Mouse (Mus musculus) MEL (cell line): ENCODE data around the gene Ccdc117. TPM values are rescaled to one million over a fixed set of nuclear protein-coding genes. Genes with fewer than 3 reads are reported as not detected.

Experiments used
- DNase-seq: peaks from one replicate; pipeline ENCODE4 v3.0.0; 2011; ENCODE audit warnings: low read depth, low spot score
- H3K27ac ChIP-seq: 2 replicates; pipeline ENCODE4 v1.5.1; 2012; ENCODE audit warnings: low read depth, mild to moderate bottlenecking, control low read depth, low read length, moderate library complexity; ENCODE audit not compliant: control insufficient read depth
- H3K27me3 ChIP-seq, 2 experiments: fragments of 150-350 bp in 1 of 2; sonication (generic) in 1 of 2; 2 replicates each; pipeline ENCODE4 v1.6.1; 2012; ENCODE audit warnings: low read length in 2 of 2, mild to moderate bottlenecking in 2 of 2, improper control_type of control experiment in 1 of 2, moderate library complexity in 1 of 2; ENCODE audit not compliant: insufficient read depth in 2 of 2, control insufficient read depth in 1 of 2
- H3K36me3 ChIP-seq, 2 experiments: 2 replicates each; pipeline ENCODE4 v1.6.1; 2012 to 2014; ENCODE audit warnings: low read length in 2 of 2, improper control_type of control experiment in 1 of 2, inconsistent platforms in 1 of 2, mild to moderate bottlenecking in 1 of 2; ENCODE audit not compliant: insufficient read depth in 2 of 2, control insufficient read depth in 1 of 2
- H3K4me1 ChIP-seq, 2 experiments: fragments of 150-350 bp in 1 of 2; sonication (generic) in 1 of 2; 2 replicates each; pipeline ENCODE4 v1.6.1; 2012; ENCODE audit warnings: low read length in 2 of 2, improper control_type of control experiment in 1 of 2, mild to moderate bottlenecking in 1 of 2; ENCODE audit not compliant: insufficient read depth in 2 of 2, control insufficient read depth in 1 of 2
- H3K4me3 ChIP-seq, 2 experiments: fragments of 150-350 bp in 1 of 2; sonication (generic) in 1 of 2; 2 replicates each; pipeline ENCODE4 v1.5.1; 2012; ENCODE audit warnings: low read depth in 2 of 2, low read length in 2 of 2, mild to moderate bottlenecking in 2 of 2, moderate library complexity in 2 of 2, control low read depth in 1 of 2, improper control_type of control experiment in 1 of 2; ENCODE audit not compliant: control insufficient read depth in 1 of 2, insufficient read depth in 1 of 2
- H3K79me2 ChIP-seq: 2 replicates; pipeline ENCODE4 v1.6.1; 2012; ENCODE audit warnings: mild to moderate bottlenecking, low read length, moderate library complexity; ENCODE audit not compliant: control insufficient read depth, poor library complexity, insufficient read depth
- H3K9ac ChIP-seq: 2 replicates; pipeline ENCODE4 v1.6.1; 2012; ENCODE audit warnings: low read depth, mild to moderate bottlenecking, control low read depth, low read length, moderate library complexity; ENCODE audit not compliant: control insufficient read depth, poor library complexity, severe bottlenecking
- H3K9me3 ChIP-seq: fragments of 150-350 bp; sonication (generic); replicated peaks from 2 replicates; pipeline ENCODE4 v1.6.1; 2012; ENCODE audit warnings: mild to moderate bottlenecking, low read length, improper control_type of control experiment, moderate library complexity; ENCODE audit not compliant: insufficient read depth
- BHLHE40 ChIP-seq: IDR thresholded peaks from 2 replicates; pipeline ENCODE4 v1.6.1; 2012; ENCODE audit warnings: low read depth, mild to moderate bottlenecking, inconsistent platforms, low read length, improper control_type of control experiment, borderline replicate concordance
- CTCF ChIP-seq, 3 experiments: IDR thresholded peaks in 2 of 3; conservative IDR thresholded peaks in 1 of 3; 2 replicates each; pipeline ENCODE4 v1.5.1; 2011 to 2012; ENCODE audit warnings: low read length in 3 of 3, low read depth in 2 of 3, mild to moderate bottlenecking in 2 of 3, improper control_type of control experiment in 1 of 3, inconsistent platforms in 1 of 3, mixed read lengths in 1 of 3, moderate library complexity in 1 of 3; ENCODE audit not compliant: control insufficient read depth in 1 of 3, insufficient read depth in 1 of 3, poor library complexity in 1 of 3, severe bottlenecking in 1 of 3
- E2F4 ChIP-seq: IDR thresholded peaks from 2 replicates; pipeline ENCODE4 v1.6.1; 2011; ENCODE audit warnings: low read depth, low read length, improper control_type of control experiment, borderline replicate concordance
- EP300 ChIP-seq, 2 experiments: IDR thresholded peaks; 2 replicates each; pipeline ENCODE4 v1.6.1; 2011; ENCODE audit warnings: improper control_type of control experiment in 2 of 2, low read length in 2 of 2, low read depth in 1 of 2, mild to moderate bottlenecking in 1 of 2
- GABPA ChIP-seq: IDR thresholded peaks from 2 replicates; pipeline ENCODE4 v1.6.1; 2012; ENCODE audit warnings: low read depth, mild to moderate bottlenecking, inconsistent platforms, low read length, improper control_type of control experiment, moderate library complexity
- GATA1 ChIP-seq: IDR thresholded peaks from 2 replicates; pipeline ENCODE4 v1.6.1; 2011; ENCODE audit warnings: low read depth, low read length, improper control_type of control experiment
- MAFK ChIP-seq: IDR thresholded peaks from 2 replicates; pipeline ENCODE4 v1.6.1; 2011; ENCODE audit warnings: low read depth, mild to moderate bottlenecking, low read length, improper control_type of control experiment, borderline replicate concordance
- MEF2A ChIP-seq: IDR thresholded peaks from 2 replicates; pipeline ENCODE4 v1.6.1; 2014; ENCODE audit warnings: low read depth, mild to moderate bottlenecking, inconsistent platforms, low read length, improper control_type of control experiment; ENCODE audit not compliant: poor library complexity, insufficient replicate concordance, severe bottlenecking; ENCODE audit errors: extremely low read depth
- MXI1 ChIP-seq: IDR thresholded peaks from 2 replicates; pipeline ENCODE4 v1.6.1; 2011; ENCODE audit warnings: mild to moderate bottlenecking, low read depth, low read length, improper control_type of control experiment
- NRF1 ChIP-seq: IDR thresholded peaks from 2 replicates; pipeline ENCODE4 v1.6.1; 2014; ENCODE audit warnings: low read depth, mild to moderate bottlenecking, inconsistent platforms, low read length, improper control_type of control experiment, moderate library complexity; ENCODE audit not compliant: poor library complexity, insufficient read depth, severe bottlenecking
- POLR2AphosphoS2 ChIP-seq: IDR thresholded peaks from 2 replicates; pipeline ENCODE4 v1.6.1; 2011; ENCODE audit warnings: low read length, improper control_type of control experiment
- POLR2AphosphoS5 ChIP-seq: IDR thresholded peaks from 2 replicates; pipeline ENCODE4 v1.6.1; 2012; ENCODE audit warnings: low read depth, borderline replicate concordance, mild to moderate bottlenecking, inconsistent platforms, low read length, moderate library complexity, mixed read lengths
- RAD21 ChIP-seq: IDR thresholded peaks from 2 replicates; pipeline ENCODE4 v1.6.1; 2011; ENCODE audit warnings: mild to moderate bottlenecking, low read depth, low read length, improper control_type of control experiment
- RCOR1 ChIP-seq: IDR thresholded peaks from 2 replicates; pipeline ENCODE4 v1.6.1; 2012; ENCODE audit warnings: low read depth, mild to moderate bottlenecking, inconsistent platforms, low read length, improper control_type of control experiment
- TAL1 ChIP-seq: IDR thresholded peaks from 2 replicates; pipeline ENCODE4 v1.6.1; 2012; ENCODE audit warnings: mild to moderate bottlenecking, inconsistent platforms, low read length, moderate library complexity, mixed read lengths
- ZMIZ1 ChIP-seq: IDR thresholded peaks from 2 replicates; pipeline ENCODE4 v1.6.1; 2012; ENCODE audit warnings: low read depth, mild to moderate bottlenecking, inconsistent platforms, low read length, improper control_type of control experiment, moderate library complexity
- polyA plus RNA-seq, 2 experiments: library from polyadenylated mRNA; stranded (reverse) in 1 of 2; unstranded in 1 of 2; fragments of >175 nt in 1 of 2; fragments of >200 nt in 1 of 2; gene quantifications; 2 replicates each; pipeline versions ENCODE4 v1.2.1 to v1.2.4; 2012; ENCODE audit warnings: low replicate concordance in 2 of 2, low read depth in 1 of 2; ENCODE audit not compliant: insufficient read length in 2 of 2, insufficient read depth in 1 of 2, missing spikeins in 1 of 2
- total RNA-seq: library from RNA; depleted of rRNA; stranded (reverse); fragments of 300-350 nt; gene quantifications from 2 replicates; pipeline ENCODE4 v1.2.3, GENCODE M21; 2012

The Ccdc117 gene
- total and polyA plus RNA-seq, 3 experiments, result 19.4 to 35.4 TPM; not detected in 1

DNA sequence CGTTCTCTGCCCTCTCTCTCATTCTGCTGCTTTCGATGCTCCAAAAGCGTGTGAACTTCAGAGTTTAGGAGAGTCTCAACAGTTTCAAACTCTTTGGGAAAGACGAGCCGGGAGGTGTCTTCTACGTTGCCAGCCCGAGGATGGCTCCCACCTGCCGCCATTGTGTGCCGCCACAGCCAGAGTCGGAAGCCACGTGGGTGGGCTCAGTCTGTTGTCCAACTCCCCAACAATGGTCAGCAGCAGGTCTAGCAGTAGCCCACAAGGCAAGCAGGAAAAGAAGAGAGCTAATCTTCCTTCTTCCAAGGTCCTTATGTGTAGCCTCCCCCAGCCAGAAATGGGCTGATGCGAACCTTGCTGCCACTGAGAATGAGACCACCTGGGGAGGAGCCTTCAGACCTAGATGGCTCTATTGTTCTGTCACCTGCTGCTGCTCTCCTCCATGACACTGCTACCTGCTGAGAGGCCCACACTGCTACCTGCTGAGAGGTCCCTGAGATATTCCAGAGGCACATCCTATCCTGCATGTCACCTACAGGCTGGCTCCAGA, 46.6 kb downstream of the Ccdc117 start:
- no peak for TF ChIP-seq CTCF (IDR thresholded peaks at IDR 0.05 in 2 of 3, conservative IDR thresholded peaks at IDR 0.05 in 1 of 3; ENCODE audit: control insufficient read depth in 1 of 3, insufficient read depth in 1 of 3, low read depth in 2 of 3, low read length in 3 of 3, poor library complexity in 1 of 3, severe bottlenecking in 1 of 3)
- TF ChIP-seq NRF1, result no peak
- no peak for TF ChIP-seq E2F4
- TF ChIP-seq RCOR1, result no peak
- no peak for TF ChIP-seq RAD21
- TF ChIP-seq ZMIZ1, result no peak
- TF ChIP-seq GABPA, result no peak
- TF ChIP-seq EP300 (IDR thresholded peaks at IDR 0.05; ENCODE audit: low read depth in 1 of 2, low read length in 2 of 2), result no peak
- TF ChIP-seq POLR2AphosphoS2, result no peak
- no peak for TF ChIP-seq MXI1
- H3K27me3 ChIP-seq, result no peaks in the 10 kb centered on the region
- peaks cover 0 to 5% of the 10 kb centered on the region in 2 experiments; a peak in 1 of 4 replicates for H3K4me1 ChIP-seq
- no peaks in the 10 kb centered on the region for H3K79me2 ChIP-seq
- no peak overlapping the region for H3K27ac ChIP-seq
- H3K36me3 ChIP-seq, result no peaks in the 10 kb centered on the region; a peak in 1 of 4 replicates
- H3K9ac ChIP-seq, result no peak overlapping the region
- no peak overlapping the region for H3K4me3 ChIP-seq
- H3K9me3 ChIP-seq, result no peaks in the 10 kb centered on the region
- no peak for DNase-seq

DNA sequence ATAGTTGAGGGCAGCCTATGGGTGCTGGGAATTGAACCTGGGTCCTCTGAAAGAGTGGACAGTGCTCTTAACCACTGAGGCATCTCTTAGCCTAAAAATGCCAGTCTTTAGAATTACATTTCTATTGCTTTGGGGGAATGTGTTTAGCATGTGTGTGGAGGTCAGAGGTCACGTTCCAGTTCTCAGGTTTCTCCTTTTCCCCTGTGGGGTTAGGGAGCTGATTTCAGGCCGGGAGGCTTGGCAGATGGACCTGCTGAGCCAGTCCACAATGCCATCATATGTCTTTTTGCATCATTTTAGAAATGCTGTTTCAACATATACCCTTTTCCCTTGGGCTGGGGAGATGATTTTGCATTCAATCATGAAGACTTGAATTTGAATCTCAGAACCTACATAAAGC, 48.1 kb downstream of the Ccdc117 start:
- Histone ChIP-seq H3K79me2 (no peaks in the 10 kb centered on the region), H3K4me1 (peaks cover 0 to 1% of the 10 kb centered on the region in 2 experiments; a peak in 1 of 4 replicates), H3K27me3 (no peaks in the 10 kb centered on the region), H3K9me3 (no peaks in the 10 kb centered on the region), H3K9ac (no peak overlapping the region), H3K4me3 (no peak overlapping the region), H3K36me3 (no peaks in the 10 kb centered on the region; a peak in 1 of 4 replicates), H3K27ac (no peak overlapping the region)
- TF ChIP-seq MXI1, result no peak
- TF ChIP-seq MEF2A, result no peak
- TF ChIP-seq TAL1, result no peak
- no peak for TF ChIP-seq CTCF (IDR thresholded peaks at IDR 0.05 in 2 of 3, conservative IDR thresholded peaks at IDR 0.05 in 1 of 3; ENCODE audit: control insufficient read depth in 1 of 3, insufficient read depth in 1 of 3, low read depth in 2 of 3, low read length in 3 of 3, poor library complexity in 1 of 3, severe bottlenecking in 1 of 3)
- TF ChIP-seq E2F4, result no peak
- no peak for TF ChIP-seq POLR2AphosphoS5
- TF ChIP-seq BHLHE40, result no peak
- no peak for TF ChIP-seq GATA1
- no peak for TF ChIP-seq MAFK
- no peak for DNase-seq
